Comparison of ENCODE assay signal across 11 mouse cellular contexts in the genomic region with DNA sequence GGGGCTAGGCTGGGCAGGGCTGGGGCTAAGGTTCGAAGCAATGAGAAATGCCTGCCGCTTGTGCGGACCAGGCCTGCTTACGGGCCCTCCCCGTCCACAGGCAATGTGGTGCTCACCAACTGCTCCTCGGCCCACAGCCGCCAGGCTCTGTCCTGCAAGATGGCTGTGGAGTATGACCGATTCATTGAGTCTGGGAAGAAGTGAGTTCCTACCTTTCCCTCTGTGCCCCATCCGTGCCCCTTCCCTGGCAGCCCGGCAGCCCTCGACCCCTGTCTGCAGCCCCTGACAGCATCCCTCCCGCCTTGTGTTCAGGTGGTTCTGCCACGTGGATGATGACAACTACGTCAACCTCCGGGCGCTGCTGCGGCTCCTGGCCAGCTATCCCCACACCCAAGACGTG. TPM values are rescaled to one million over a fixed set of nuclear protein-coding genes. Genes with fewer than 3 reads are reported as not detected.
A peak's percentile ranks its signal among the peaks of the same experiment; 100 is the strongest.
DNase-seq lines count a peak whose midpoint lies in the region; ATAC-seq and TF ChIP-seq lines count a peak whose summit lies in the region.
"Had no signal": no experiment of that assay in that cellular context is flagged by ENCODE, and none has a peak within 500 bp of the region (broad histone marks: within the 10 kb centered on the region; RNA-seq: fewer than 3 reads in every experiment).

No protein-coding gene starts in this region.

- TF ChIP-seq EP300 in lung, postnatal 0 days (IDR thresholded peaks at IDR 0.05), result no peak
- TF ChIP-seq EP300 in stomach, postnatal 0 days (optimal IDR thresholded peaks at IDR 0.05), result no peak

- ATAC-seq in lung, postnatal 0 days, result no peak
- no peak for ATAC-seq in forebrain, embryonic 15.5 days (replicated peaks)
- no peak for ATAC-seq in limb, embryonic 13.5 days (ENCODE audit: low FRiP score, low read depth)
- no peak for ATAC-seq in stomach, postnatal 0 days (ENCODE audit: low FRiP score, low TSS enrichment)

- peak overlapping the region; percentile 54 for H3K9ac ChIP-seq in lung, postnatal 0 days (replicated peaks; ENCODE audit: low read depth)
- peak overlapping the region; percentile 44 for H3K9ac ChIP-seq in forebrain, embryonic 15.5 days (replicated peaks)
- peak overlapping the region; percentile 74; the same call in 1 of the 2 replicates for H3K9ac ChIP-seq in limb, embryonic 13.5 days
- H3K9ac ChIP-seq in stomach, postnatal 0 days (ENCODE audit: low read length), result peak overlapping the region; percentile 60

- H3K27ac ChIP-seq in lung, postnatal 0 days (ENCODE audit: low read length), result peak overlapping the region; percentile 98
- H3K27ac ChIP-seq in forebrain, embryonic 15.5 days (replicated peaks), result peak overlapping the region; percentile 93
- no peak overlapping the region for H3K27ac ChIP-seq in limb, embryonic 13.5 days
- H3K27ac ChIP-seq in stomach, postnatal 0 days (replicated peaks), result peak overlapping the region; percentile 98

- H3K9me3 ChIP-seq in lung, postnatal 0 days (ENCODE audit: low read length), result no peaks in the 10 kb centered on the region
- no peaks in the 10 kb centered on the region for H3K9me3 ChIP-seq in forebrain, embryonic 15.5 days
- no peaks in the 10 kb centered on the region for H3K9me3 ChIP-seq in limb, embryonic 13.5 days
- no peaks in the 10 kb centered on the region for H3K9me3 ChIP-seq in stomach, postnatal 0 days (ENCODE audit: control insufficient read depth, low read length)

- H3K4me3 ChIP-seq in lung, postnatal 0 days (ENCODE audit: low read depth, low read length), result peak overlapping the region; percentile 62; the same call in 1 of the 2 replicates
- peak overlapping the region; percentile 62 for H3K4me3 ChIP-seq in forebrain, embryonic 15.5 days
- H3K4me3 ChIP-seq in limb, embryonic 13.5 days, result no peak overlapping the region
- H3K4me3 ChIP-seq in stomach, postnatal 0 days (ENCODE audit: low read depth, low read length), result peak overlapping the region; percentile 68; the same call in 1 of the 2 replicates

- no peak for TF ChIP-seq CTCF in lung, postnatal 0 days (IDR thresholded peaks at IDR 0.05)
- TF ChIP-seq CTCF in stomach, postnatal 0 days (IDR thresholded peaks at IDR 0.05; ENCODE audit: low read depth), result no peak

- H3K4me2 ChIP-seq in lung, postnatal 0 days (replicated peaks; ENCODE audit: low read depth, low read length), result peak overlapping the region; percentile 75
- H3K4me2 ChIP-seq in forebrain, embryonic 15.5 days (replicated peaks), result peak overlapping the region; percentile 98
- peak overlapping the region; percentile 89 for H3K4me2 ChIP-seq in limb, embryonic 13.5 days (replicated peaks)
- H3K4me2 ChIP-seq in stomach, postnatal 0 days (replicated peaks; ENCODE audit: low read depth), result peak overlapping the region; percentile 71

- WGBS in lung, postnatal 0 days, result 52% methylated on average over 18 of the region's 18 CpGs
- WGBS in forebrain, embryonic 15.5 days, result 13% methylated on average over 18 of the region's 18 CpGs
- 59% methylated on average over 18 of the region's 18 CpGs for WGBS in limb, embryonic 13.5 days
- WGBS in stomach, postnatal 0 days, result 55% methylated on average over 18 of the region's 18 CpGs

- DNase-seq in lung, postnatal 0 days (ENCODE audit: low spot score), result no peak
- no peak for DNase-seq in lung, postnatal 4 days
- no peak for DNase-seq in stomach, postnatal 0 days (ENCODE audit: low spot score)
- no peak for DNase-seq in retina, embryonic 14.5 days (ENCODE audit: low spot score)
- DNase-seq in adrenal gland, postnatal 14 days, result no peak
- DNase-seq: cerebellum, adult 9-10 months; gastrocnemius, postnatal 36 days had no signal

- no peaks in the 10 kb centered on the region; the same call in none of the 2 replicates for H3K36me3 ChIP-seq in lung, postnatal 0 days (ENCODE audit: insufficient read depth, low read length)
- H3K36me3 ChIP-seq in forebrain, embryonic 15.5 days, result no peaks in the 10 kb centered on the region
- H3K36me3 ChIP-seq in limb, embryonic 13.5 days, result peaks cover 8% of the 10 kb centered on the region; the same call in 1 of the 2 replicates
- H3K36me3 ChIP-seq in stomach, postnatal 0 days (ENCODE audit: control insufficient read depth, insufficient read depth, low read length), result 0 out of 2 replicates have a peak, but pooled peaks cover 3% of the 10 kb centered on the region

- H3K27me3 ChIP-seq in lung, postnatal 0 days (replicated peaks; ENCODE audit: insufficient read depth, low read length), result no peaks in the 10 kb centered on the region
- H3K27me3 ChIP-seq in forebrain, embryonic 15.5 days, result no peaks in the 10 kb centered on the region
- peaks cover 55% of the 10 kb centered on the region for H3K27me3 ChIP-seq in limb, embryonic 13.5 days
- no peaks in the 10 kb centered on the region for H3K27me3 ChIP-seq in stomach, postnatal 0 days (ENCODE audit: control insufficient read depth, insufficient read depth, low read length)

- H3K4me1 ChIP-seq in lung, postnatal 0 days (ENCODE audit: insufficient read depth, low read depth, low read length), result peaks cover 35% of the 10 kb centered on the region; the same call in 1 of the 2 replicates
- H3K4me1 ChIP-seq in forebrain, embryonic 15.5 days, result peaks cover 58% of the 10 kb centered on the region
- peaks cover 53% of the 10 kb centered on the region for H3K4me1 ChIP-seq in limb, embryonic 13.5 days
- peaks cover 15% of the 10 kb centered on the region for H3K4me1 ChIP-seq in stomach, postnatal 0 days (replicated peaks; ENCODE audit: control insufficient read depth, insufficient read depth)

RNA-seq across cellular contexts. Expression of a gene that starts 5.1 kb away (rescaled TPM):
- polyA plus RNA-seq in lung, postnatal 0 days (2015; fragmentation: Nextera tagmentation; extraction: Ambion mirVana), result 23.1 and 25.5 TPM in 2 replicates
- polyA plus RNA-seq in forebrain, embryonic 15.5 days (2015; fragmentation: Nextera tagmentation; extraction: Ambion mirVana), result 25.7 and 28.8 TPM in 2 replicates
- 13.4 and 13.5 TPM in 2 replicates for polyA plus RNA-seq in limb, embryonic 13.5 days (2015; fragmentation: Nextera tagmentation; extraction: Ambion mirVana)
- 11.1 and 11.4 TPM in 2 replicates for polyA plus RNA-seq in stomach, postnatal 0 days (2015; fragmentation: Nextera tagmentation; extraction: Ambion mirVana)
- 13.7 and 26.8 TPM in 2 replicates for total RNA-seq in adrenal gland, postnatal 14 days (2021)

RNA-seq across cellular contexts. Expression of a gene that starts 36.6 kb away (rescaled TPM):
- polyA plus RNA-seq in lung, postnatal 0 days (2015; fragmentation: Nextera tagmentation; extraction: Ambion mirVana), result 18.2 and 19.8 TPM in 2 replicates
- polyA plus RNA-seq in forebrain, embryonic 15.5 days (2015; fragmentation: Nextera tagmentation; extraction: Ambion mirVana), result 78.9 and 85.5 TPM in 2 replicates
- polyA plus RNA-seq in limb, embryonic 13.5 days (2015; fragmentation: Nextera tagmentation; extraction: Ambion mirVana), result 39.0 and 42.1 TPM in 2 replicates
- polyA plus RNA-seq in stomach, postnatal 0 days (2015; fragmentation: Nextera tagmentation; extraction: Ambion mirVana), result 8.5 and 9.6 TPM in 2 replicates
- 72.5 and 83.6 TPM in 2 replicates for total RNA-seq in adrenal gland, postnatal 14 days (2021)

RNA-seq across cellular contexts. Expression of a gene that starts 47.3 kb away (rescaled TPM):
- polyA plus RNA-seq in lung, postnatal 0 days (2015; fragmentation: Nextera tagmentation; extraction: Ambion mirVana), result not detected in 2 replicates
- polyA plus RNA-seq in forebrain, embryonic 15.5 days (2015; fragmentation: Nextera tagmentation; extraction: Ambion mirVana), result 0.33 TPM in 1 of 2 replicates, not detected in the other
- not detected in 2 replicates for polyA plus RNA-seq in limb, embryonic 13.5 days (2015; fragmentation: Nextera tagmentation; extraction: Ambion mirVana)
- polyA plus RNA-seq in stomach, postnatal 0 days (2015; fragmentation: Nextera tagmentation; extraction: Ambion mirVana), result 0.17 TPM in 2 replicates
- not detected in 2 replicates for total RNA-seq in adrenal gland, postnatal 14 days (2021)
- total RNA-seq: gastrocnemius, postnatal 36 days; layer of hippocampus, postnatal 25 days; monocyte, adult 5-6 weeks had no signal
